Mouse (Mus musculus): ENCODE measurements around the gene Smim14. TPM values are rescaled to one million over a fixed set of nuclear protein-coding genes. Genes with fewer than 3 reads are reported as not detected.

Gene Smim14
- polyA plus RNA-seq, 1 experiment = 119 TPM

DNA sequence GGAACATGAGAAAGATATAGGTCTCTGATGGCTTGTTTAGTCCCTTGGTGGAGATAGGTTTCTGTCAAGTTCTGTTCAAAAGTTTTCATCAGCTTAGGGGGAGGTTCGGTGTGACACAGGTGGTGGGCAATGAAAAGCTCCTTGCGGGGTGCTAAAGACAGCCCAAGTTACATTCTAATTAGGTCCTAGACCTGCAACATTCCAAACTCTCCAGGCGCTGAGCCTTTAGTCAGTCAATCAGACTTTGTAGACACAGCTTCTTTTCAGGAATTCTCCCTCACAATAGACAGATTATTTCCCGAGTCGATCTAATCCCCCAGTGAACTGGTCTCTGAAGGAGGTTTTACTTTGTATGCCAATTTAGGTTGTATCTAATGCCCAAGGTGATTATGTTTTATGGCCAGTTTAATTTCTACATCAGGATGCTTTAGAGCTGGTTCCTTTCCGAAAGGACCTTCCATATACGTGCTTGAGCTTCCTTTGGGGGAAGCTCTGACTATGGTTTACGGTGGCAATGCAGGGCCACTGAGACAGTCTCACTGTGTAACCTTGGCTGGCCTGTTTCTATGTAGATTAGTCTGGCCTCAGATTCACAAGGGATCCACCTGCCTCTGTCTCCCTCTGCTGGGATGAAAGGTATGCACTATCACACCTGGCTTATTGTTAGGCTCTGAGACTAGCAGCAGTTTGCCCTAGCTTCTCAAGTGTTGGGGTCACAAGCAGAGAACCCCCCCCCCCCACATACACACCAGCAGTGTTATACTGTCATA, 11.1 kb downstream of the Smim14 start:
- 37% methylated on average over 8 of the region's 8 CpGs for WGBS
- DNase-seq (ENCODE audit: low read depth, low spot score) = no peak

DNA sequence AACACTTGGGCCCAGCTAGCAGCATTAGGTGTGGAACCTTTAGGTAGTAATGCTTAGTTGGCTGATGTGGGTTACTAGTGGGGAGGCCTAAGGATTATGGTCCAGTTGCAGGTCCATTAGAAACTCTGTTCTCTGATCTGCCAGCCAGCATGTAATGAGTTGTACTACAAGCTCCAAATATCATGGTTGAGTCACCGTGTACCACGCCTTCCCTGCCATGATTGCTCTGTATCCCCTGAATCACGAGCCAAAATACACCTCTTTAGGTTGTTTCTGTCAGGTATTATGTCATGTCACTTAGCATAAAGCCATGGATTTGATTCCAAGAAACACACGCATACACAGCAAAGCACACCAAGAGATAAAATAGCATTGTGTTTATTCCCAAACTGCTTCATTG, 12.2 kb downstream of the Smim14 start:
- DNase-seq (ENCODE audit: low read depth, low spot score) = no peak
- 43% methylated on average over 4 of the region's 4 CpGs for WGBS

DNA sequence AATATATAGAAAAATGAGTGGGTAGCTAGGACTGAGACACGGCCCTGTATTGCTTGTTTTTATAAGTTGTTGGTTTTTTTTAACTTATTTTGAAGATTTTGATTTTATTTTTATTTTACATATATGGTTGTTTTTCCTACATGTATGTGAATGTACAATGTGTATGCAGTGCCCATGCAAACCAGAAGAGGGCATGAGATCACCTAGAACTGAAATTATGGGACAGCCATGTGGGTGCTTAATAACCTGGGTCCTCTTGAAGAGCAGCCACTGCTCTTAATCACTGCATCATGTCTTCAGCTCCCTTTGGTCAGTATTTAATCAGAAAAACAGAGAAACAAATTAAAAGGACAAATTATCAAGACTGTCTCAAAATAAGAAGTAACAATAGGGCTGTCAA, 15.2 kb downstream of the Smim14 start:
- DNase-seq (ENCODE audit: low read depth, low spot score) = no peak
- WGBS = 87% methylated on average over 1 of the region's 1 CpGs

DNA sequence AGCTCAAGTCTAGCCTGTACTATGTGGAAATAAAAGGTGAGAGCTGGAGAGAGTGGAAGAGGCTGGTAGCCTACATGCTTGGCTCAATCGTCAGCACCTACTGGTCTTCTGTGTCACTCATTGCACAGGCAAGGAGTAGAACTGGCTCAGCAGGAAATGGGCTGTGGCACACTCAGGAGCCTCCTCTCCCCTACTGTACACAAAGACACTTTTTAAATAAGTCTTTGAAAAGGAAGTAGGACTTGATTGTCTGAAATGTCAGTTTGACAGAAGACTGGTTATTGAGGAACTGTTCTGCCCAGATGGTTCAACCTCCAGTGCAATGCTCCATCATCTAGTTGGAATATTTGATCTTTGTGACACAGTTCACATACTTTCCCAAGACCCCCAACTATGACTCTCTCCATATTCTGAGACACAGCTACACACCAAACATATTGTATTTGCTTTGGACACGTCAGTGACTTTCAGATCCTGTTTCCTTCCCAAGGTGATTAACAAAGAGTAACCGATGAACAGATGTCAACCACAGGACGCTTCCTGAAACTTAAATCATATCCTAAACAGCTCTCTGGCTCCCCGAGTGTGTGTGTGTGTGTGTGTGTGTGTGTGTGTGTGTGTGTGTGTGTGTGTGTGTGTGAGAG, 22.2 kb downstream of the Smim14 start:
- DNase-seq (ENCODE audit: low read depth, low spot score) = no peak
- 17% methylated on average over 5 of the region's 5 CpGs for WGBS

DNA sequence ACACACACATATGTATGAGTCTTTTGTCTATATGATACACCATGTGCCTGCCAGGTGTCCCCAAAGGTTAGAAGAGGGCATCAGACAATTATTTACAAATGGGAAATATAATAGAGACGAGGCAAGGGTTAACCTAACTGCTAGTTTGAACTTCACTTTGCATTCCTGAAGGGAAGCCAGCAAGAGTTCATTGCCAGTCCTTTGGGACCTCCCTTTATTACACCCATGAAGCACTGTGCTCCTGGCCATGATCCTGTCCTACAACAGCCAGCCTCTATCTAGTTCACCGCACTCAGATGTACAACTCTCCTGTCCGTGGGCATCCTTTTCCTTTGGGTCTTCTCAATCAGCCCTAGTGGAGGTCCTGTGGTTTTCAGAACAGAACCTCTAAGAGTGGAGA, 23.5 kb downstream of the Smim14 start:
- DNase-seq (ENCODE audit: low read depth, low spot score) = no peak
- WGBS = 29% methylated on average over 3 of the region's 3 CpGs

DNA sequence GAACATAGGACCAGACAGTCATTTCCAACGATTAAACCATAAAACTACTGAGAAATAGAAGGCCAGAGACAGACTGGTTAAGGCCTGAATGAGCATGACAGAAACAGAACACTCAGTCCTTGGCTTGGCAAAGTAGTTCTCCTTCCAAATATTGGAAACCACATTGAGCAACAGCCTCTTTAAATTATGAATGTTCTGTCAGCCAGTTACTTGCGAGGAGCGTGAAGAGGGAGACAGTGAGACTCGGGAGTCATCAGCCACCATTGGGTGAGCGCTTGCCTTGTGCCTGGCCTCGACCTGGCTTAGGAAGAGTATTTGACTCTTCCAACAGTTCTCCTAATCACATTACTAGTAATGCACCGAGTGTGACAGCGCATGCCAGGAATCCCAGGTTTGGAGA, 28.6 kb downstream of the Smim14 start:
- WGBS = 80% methylated on average over 8 of the region's 8 CpGs
- no peak for DNase-seq (ENCODE audit: low read depth, low spot score)

DNA sequence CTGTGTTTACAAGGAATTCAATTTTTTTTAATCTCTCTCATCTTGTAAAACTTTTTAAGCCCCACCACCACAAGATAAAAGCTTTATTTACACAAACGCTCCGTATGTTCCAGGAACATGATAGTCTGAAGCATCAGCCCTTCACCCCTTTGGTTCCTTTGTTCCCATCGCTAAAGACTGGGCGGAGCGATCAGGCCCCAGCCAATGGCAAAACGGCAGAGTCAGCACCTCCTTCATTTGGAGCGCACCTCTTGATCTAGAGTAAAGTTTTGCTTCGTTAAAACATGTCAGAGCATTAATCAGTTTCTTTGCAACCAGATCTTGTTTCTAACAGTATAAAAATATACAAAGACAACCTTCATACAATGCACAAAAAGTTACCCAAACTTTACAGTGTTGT, 31.2 kb downstream of the Smim14 start:
- WGBS = 22% methylated on average over 8 of the region's 8 CpGs
- no peak for DNase-seq (ENCODE audit: low read depth, low spot score)

DNA sequence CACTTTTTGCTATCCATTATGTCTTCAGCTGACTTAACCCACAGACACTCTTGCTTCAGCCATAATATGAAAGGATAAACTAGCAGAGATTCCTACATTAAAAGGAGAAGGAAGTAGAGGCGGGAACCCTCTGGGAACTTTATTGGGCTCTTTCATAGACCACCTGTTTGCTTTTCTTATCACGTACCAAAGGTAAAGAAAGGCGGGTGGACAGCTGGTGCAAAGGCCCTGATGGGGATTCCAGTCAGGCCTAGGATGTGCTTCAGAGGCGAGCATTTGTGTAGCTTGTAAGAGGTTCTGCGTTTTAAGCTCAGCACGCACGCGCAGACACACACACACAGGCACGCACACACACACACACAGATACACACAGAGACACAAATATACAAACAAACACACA, 35.6 kb downstream of the Smim14 start:
- no peak for DNase-seq (ENCODE audit: low read depth, low spot score)
- WGBS = 38% methylated on average over 9 of the region's 9 CpGs

DNA sequence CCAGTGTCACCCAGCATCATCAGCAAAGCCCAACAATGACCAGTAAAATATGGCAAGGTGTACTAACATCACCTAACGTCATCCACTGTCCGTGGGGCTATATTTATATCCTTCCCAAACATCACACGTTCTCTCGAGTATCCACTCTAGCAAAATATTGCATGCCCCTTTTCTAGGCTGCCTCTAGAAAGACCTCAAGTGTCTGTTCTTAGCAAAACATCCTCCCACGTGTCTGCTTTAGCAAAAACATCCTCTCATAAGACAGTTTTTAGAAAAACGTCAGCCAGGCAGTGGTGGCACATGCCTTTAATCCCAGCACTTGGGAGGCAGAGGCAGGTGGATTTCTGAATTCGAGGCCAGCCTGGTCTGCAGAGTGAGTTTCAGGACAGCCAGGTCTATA, 36.8 kb downstream of the Smim14 start:
- WGBS = 89% methylated on average over 7 of the region's 7 CpGs
- no peak for DNase-seq (ENCODE audit: low read depth, low spot score)

DNA sequence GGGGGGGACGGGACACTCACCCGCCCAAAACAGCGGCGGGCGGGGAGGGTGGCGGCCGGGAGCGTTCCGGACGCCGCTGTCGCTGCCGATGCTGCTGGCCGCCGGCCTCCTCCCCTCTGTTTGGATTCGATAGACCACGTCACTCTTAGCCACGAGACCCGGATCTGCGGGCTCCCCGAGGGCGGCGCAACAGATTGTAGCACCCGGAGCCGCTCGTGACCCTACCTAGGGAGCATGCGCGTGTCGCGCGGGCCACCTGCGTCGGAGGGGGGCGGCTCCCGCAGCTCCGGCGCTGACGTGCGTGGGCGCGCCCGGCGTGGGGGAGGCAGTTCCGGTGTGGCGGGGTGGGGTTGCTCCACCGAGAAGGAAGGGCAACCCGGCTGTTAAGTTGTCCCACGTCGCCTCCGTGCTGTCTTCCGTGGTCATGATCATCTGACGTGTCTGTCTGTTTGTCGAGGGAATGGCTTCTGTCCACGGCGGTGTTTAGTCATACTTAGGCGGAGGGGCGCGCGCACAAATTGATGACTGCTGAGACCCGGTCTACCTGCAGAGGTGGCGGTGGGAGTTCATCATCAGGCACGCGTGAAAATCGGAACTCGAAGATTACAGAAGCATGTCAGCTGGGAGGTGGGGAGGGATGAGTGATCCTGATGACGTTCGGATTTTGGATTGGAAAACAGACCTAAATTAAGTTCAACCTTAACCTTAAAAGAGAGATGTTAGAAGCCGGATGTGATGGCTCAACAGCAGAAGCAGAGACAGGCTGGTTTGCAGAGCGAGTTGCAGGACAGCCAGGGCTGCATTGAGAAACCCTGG, 44.1 kb downstream of the Smim14 start, which contains the start of gene Gm43552:
Gene Gm43552, minus strand, starts transcription at position 118 of the 816 bp plus-strand sequence.
- under 1% methylated on average over 69 of the region's 69 CpGs for WGBS
- DNase-seq (ENCODE audit: low read depth, low spot score) = no peak

DNA sequence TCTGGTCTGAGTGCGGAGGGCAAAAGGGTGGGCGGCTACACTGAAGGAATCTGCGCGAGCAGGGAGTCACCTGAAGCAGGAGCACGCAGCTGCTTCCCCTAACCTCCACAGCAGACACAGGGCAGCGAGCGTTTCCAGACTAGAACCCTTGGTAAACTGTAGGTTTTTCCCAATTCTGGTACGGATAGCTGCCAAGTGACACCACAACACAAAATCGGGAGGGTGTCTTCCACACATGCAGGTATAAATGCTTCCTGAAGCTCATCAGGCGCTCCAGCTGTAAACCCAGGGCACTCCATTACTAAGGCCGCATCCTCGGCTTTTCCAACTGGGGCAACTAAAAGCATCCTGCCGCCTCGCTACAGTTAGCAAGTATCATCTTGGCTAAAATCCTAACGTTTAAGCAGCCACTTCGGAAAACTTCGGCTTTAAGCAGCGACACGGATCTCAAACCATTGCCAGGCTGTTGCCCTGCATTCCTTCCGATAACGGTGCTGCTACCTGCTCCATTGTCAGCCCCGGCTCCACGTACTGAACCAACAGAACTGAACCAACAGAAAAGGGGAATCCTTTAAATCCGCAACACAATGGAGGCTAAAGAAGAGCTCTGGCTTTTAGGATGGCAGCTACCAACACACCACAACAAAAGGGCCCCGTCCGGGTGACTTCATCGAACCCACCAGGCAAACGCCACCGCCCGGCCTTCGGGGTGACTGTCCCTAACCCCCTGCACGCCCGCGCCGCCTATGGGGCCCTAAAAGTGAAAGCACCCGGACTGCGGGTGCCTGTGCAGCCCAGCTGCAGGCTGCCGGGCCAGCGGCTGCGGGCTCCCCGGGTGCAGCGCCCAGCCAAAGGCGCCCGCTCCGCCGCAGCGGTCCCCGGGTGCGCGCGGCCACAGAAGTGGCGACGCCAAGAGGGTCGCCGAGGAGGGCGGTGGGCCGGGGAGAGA, 44.9 kb downstream of the Smim14 start:
- DNase-seq (ENCODE audit: low read depth, low spot score) = no peak
- WGBS = under 1% methylated on average over 57 of the region's 57 CpGs

DNA sequence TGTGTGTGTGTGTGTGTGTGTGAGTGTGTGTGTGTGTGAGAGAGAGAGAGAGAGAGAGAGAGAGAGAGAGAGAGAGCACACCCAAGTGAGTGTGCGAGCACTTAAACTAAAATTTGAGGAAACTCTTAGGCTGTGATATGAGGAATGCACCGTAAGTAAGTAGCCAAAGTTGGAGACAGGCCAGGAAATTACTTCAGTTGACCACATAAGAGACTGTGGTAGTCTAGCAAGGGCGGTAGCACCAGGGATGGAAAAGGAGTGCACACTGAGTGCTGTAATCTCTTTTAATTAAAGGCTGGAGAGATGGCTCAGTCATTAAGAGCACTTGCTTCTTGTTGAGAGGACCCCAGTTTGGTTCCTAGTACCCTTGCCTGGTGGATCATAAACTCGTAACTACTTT, 47.2 kb downstream of the Smim14 start:
- 32% methylated on average over 4 of the region's 4 CpGs for WGBS
- DNase-seq (ENCODE audit: low read depth, low spot score) = no peak

DNA sequence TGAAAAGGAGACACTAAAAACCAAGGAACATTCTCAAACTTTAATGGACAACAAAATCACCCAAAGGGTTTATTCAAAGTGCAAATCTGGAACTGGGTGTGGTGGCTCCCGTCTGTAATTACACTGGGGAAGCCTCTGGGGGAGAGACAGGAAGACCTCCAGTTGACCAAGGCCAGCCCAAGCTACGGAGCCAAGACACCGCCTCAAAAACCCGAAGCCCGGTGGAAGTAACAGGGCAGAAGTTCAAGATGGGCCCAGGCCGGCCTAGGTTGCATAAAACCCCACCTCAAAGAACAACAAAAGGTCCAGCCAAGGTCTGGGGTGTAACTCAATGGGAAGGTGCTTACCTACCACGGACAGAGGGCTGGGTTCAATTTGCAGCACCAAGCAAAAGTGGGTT, 48.3 kb downstream of the Smim14 start:
- 15% methylated on average over 7 of the region's 7 CpGs for WGBS
- no peak for DNase-seq (ENCODE audit: low read depth, low spot score)

DNA sequence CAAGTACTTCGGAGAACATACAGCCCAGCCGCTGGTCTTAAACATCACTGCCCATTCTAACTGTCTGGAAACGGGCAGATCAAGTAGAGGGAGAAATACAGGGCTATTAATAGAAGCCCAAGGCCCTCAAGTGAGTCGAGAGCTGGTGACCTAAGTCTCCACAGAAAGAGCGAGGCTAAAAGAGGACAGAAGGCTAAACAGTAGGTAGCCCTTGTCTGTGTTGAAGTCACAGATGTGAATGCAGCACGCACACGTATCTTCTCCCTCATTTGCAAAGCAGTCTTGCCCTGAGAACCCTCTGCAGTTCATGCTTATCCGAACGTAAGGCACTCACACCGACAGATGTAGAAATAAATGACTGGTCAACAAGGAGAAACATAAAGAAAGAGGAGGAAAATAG, 49.6 kb downstream of the Smim14 start:
- 78% methylated on average over 10 of the region's 10 CpGs for WGBS
- no peak for DNase-seq (ENCODE audit: low read depth, low spot score)

DNA sequence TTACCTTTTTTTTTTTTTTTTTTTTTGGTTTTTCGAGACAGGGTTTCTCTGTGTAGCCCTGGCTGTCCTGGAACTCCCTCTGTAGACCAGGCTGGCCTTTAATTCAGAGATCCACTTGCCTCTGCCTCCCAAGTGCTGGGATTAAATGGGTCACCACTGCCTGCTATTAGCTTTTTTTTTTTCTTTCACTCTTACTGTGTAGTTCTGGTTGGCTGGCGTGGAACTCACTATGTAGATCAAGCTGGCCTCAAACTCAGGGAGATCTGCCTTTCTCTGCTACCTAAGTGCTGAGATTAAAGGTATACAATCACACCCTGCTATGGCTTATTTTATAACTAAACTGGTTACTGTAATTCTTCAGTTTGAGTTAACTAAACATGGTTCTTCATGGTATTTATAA, 50.5 kb downstream of the Smim14 start:
- DNase-seq (ENCODE audit: low read depth, low spot score) = no peak
- 54% methylated on average over 2 of the region's 2 CpGs for WGBS

DNA sequence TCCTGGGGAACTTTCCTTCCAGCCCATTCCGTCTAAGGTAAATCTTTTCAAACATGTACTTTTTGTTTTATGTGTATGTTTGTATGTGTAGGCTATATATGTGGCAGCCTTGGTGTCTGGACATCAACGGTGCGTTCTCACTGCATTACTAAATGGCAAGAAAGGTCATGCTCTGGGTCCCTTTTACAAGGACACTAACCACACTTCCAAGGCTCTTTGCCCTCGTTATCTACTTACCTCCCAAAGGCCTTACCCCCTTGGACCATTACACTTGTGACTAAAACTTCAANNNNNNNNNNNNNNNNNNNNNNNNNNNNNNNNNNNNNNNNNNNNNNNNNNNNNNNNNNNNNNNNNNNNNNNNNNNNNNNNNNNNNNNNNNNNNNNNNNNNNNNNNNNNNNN, 54.0 kb downstream of the Smim14 start:
- no peak for DNase-seq (ENCODE audit: low read depth, low spot score)
- WGBS = 93% methylated on average over 4 of the region's 4 CpGs

DNA sequence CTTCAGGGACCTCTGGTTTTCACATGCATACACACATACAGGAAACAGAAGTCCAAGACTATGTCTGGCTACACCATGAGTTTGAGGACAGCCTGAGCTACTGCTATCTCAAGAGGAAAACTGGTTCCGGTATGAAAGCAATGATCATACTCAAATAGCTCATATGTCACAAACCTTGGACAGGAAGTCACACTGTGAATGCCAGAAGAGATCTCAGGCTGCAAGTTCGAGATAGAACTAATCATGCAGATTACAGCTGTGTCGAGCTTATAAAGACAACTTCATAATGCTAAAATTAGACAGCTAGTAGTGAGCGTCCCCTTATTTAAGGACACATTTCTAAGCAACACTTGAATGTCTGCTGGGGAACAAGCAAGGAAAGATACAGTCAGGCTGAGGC, 56.5 kb downstream of the Smim14 start:
- no peak for DNase-seq (ENCODE audit: low read depth, low spot score)
- 30% methylated on average over 4 of the region's 4 CpGs for WGBS

DNA sequence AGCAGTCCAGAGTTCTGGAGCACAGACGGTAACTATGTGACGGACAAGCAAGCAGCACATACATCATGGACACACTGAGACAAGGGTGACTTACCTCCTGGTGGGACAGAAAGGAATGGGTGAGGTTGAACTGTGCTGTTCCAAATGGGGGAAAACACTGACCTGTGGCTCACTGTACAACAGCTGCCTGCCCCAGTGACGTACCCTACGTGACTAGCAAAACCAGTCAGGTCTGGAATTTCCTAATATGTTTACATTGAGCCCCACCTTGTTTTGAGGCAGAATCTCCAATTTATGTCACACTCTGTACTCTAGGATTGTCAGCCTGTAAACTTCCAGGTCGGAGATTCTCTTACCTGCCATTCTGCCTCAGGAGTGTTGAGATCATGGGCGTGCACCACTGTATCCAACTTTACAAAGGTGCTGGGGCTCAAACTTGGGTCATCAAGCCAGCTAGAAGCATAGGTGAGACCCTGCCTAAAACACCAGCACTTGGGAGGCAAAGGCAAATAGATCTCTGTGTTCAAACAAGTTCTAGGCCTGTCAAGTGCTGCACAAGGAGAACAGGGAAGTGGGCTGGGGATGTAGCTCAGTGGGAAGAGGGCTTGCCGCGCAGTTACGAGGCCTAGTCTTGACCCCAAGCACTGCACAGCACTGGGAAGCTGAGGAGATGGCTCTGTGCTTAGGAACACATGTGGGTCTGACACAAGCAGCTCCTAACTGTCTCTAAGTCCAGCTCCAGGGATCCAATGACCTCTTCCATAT, 57.1 kb downstream of the Smim14 start:
- 50% methylated on average over 9 of the region's 9 CpGs for WGBS
- no peak for DNase-seq (ENCODE audit: low read depth, low spot score)

DNA sequence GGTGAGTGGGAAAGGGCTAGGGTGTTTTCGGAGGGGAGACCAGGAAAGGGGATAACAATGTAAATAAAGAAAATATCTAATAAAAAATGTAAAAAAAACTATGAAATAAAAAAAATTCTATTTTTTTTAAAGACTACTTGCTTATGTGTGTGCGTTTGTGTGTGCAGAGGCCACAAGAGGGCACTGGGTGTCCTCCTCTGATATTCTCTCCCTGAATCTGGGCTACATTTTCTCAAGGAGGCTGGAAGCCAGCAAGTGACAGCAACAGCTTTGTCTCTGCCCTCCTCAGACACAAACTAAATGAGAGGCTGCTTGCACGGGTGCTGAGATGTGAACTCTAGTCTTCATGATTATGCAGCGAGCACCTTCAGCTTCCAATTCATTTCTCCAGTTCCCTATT, 58.8 kb downstream of the Smim14 start:
- 69% methylated on average over 4 of the region's 4 CpGs for WGBS
- no peak for DNase-seq (ENCODE audit: low read depth, low spot score)

All from large intestine, adult 2 months (tissue).